Mouse (Mus musculus) midbrain, embryonic 10.5 days (tissue): ENCODE measurements around the gene Stx6. TPM values are rescaled to one million over a fixed set of nuclear protein-coding genes. Genes with fewer than 3 reads are reported as not detected.
A peak's percentile ranks its signal among the peaks of the same experiment; 100 is the strongest.

Source experiments
- DNase-seq: peaks from one replicate; pipeline ENCODE4 v3.0.0-alpha.2; 2017; ENCODE audit warnings: low spot score
- H3K27ac ChIP-seq: fragments of 300-500 bp; sonication (generic); replicated peaks from 2 replicates; pipeline ENCODE4 v1.5.1; 2016; ENCODE audit warnings: mild to moderate bottlenecking
- H3K27me3 ChIP-seq: fragments of 300-500 bp; sonication (generic); 2 replicates; pipeline ENCODE4 v1.6.1; 2016; ENCODE audit warnings: low read depth, mild to moderate bottlenecking; ENCODE audit not compliant: poor library complexity, severe bottlenecking
- H3K36me3 ChIP-seq: fragments of 300-500 bp; sonication (generic); 2 replicates; pipeline ENCODE4 v1.6.1; 2016; ENCODE audit warnings: mild to moderate bottlenecking, moderate library complexity
- H3K4me1 ChIP-seq: fragments of 300-500 bp; sonication (generic); 2 replicates; pipeline ENCODE4 v1.6.1; 2016
- H3K4me3 ChIP-seq: fragments of 300-500 bp; sonication (generic); 2 replicates; pipeline ENCODE4 v1.5.1; 2016; ENCODE audit warnings: mild to moderate bottlenecking, moderate library complexity
- H3K9me3 ChIP-seq: fragments of 300-500 bp; sonication (generic); replicated peaks from 2 replicates; pipeline ENCODE4 v1.6.1; 2016; ENCODE audit warnings: mild to moderate bottlenecking
- WGBS: fragments of 180-500 bp; shearing (Covaris S2); methylation state at CpG from one replicate; pipeline ENCODE4 v1.1.7; 2016; 5-methylcytosine and 5-hydroxymethylcytosine counted together
- polyA plus RNA-seq: library from polyadenylated mRNA; unstranded; fragments of >200 nt; fragmentation: Nextera tagmentation; extraction: Ambion mirVana; gene quantifications from 2 replicates; pipeline ENCODE4 v1.2.1, GENCODE M21; 2016

Stx6 gene
- polyA plus RNA-seq, 1 experiment from 2014 or later = 78.2 TPM

GRCm38 (mm10) chr1:155215066-155215764, 56.7 kb downstream of the Stx6 start:
- H3K4me1 ChIP-seq = peaks cover 72% of the 10 kb centered on the region
- peaks cover 21% of the 10 kb centered on the region for H3K36me3 ChIP-seq
- H3K9me3 ChIP-seq = no peaks in the 10 kb centered on the region
- H3K27me3 ChIP-seq = peaks cover 31% of the 10 kb centered on the region
- WGBS = 60% methylated on average over 9 of the region's 9 CpGs
- H3K4me3 ChIP-seq = no peak overlapping the region
- DNase-seq = no peak
- H3K27ac ChIP-seq = peak overlapping the region; percentile 89; the same call in 1 of the 2 replicates

GRCm38 (mm10) chr1:155216313-155216712, 57.8 kb downstream of the Stx6 start:
- Histone ChIP-seq H3K27ac (peak overlapping the region; percentile 64), H3K36me3 (peaks cover 28% of the 10 kb centered on the region), H3K4me3 (no peak overlapping the region), H3K4me1 (peaks cover 65% of the 10 kb centered on the region), H3K27me3 (peaks cover 23% of the 10 kb centered on the region), H3K9me3 (no peaks in the 10 kb centered on the region)
- 86% methylated on average over 11 of the region's 11 CpGs for WGBS
- DNase-seq = no peak

GRCm38 (mm10) chr1:155216844-155217243, 58.3 kb downstream of the Stx6 start:
- DNase-seq = no peak
- H3K4me3 ChIP-seq = no peak overlapping the region
- H3K27ac ChIP-seq = peak overlapping the region; percentile 64
- H3K36me3 ChIP-seq = peaks cover 32% of the 10 kb centered on the region
- H3K27me3 ChIP-seq = peaks cover 18% of the 10 kb centered on the region
- WGBS = 83% methylated on average over 6 of the region's 6 CpGs
- H3K4me1 ChIP-seq = peaks cover 64% of the 10 kb centered on the region
- H3K9me3 ChIP-seq = no peaks in the 10 kb centered on the region

- peaks cover 61% of the 10 kb centered on the region for H3K4me1 ChIP-seq
- peaks cover 32% of the 10 kb centered on the region for H3K36me3 ChIP-seq
- peak; percentile 71 for DNase-seq
- no peaks in the 10 kb centered on the region for H3K9me3 ChIP-seq
- WGBS = 54% methylated on average over 9 of the region's 9 CpGs
- H3K27ac ChIP-seq = no peak overlapping the region; the same call in 1 of the 2 replicates
- H3K27me3 ChIP-seq = peaks cover 18% of the 10 kb centered on the region
- H3K4me3 ChIP-seq = no peak overlapping the region
Measured at GRCm38 (mm10) chr1:155217865-155218541, 59.5 kb downstream of the Stx6 start.

- Histone ChIP-seq H3K4me3 (no peak overlapping the region), H3K9me3 (no peaks in the 10 kb centered on the region), H3K27ac (no peak overlapping the region), H3K36me3 (peaks cover 36% of the 10 kb centered on the region), H3K4me1 (peaks cover 60% of the 10 kb centered on the region), H3K27me3 (peaks cover 22% of the 10 kb centered on the region)
- 75% methylated on average over 5 of the region's 5 CpGs for WGBS
- no peak for DNase-seq
Measured at GRCm38 (mm10) chr1:155218924-155219323, 60.4 kb downstream of the Stx6 start.

GRCm38 (mm10) chr1:155222101-155222669, 63.7 kb downstream of the Stx6 start:
- Histone ChIP-seq H3K27me3 (0 out of 2 replicates have a peak, but pooled peaks cover 5% of the 10 kb centered on the region), H3K36me3 (peaks cover 46% of the 10 kb centered on the region), H3K4me3 (no peak overlapping the region), H3K4me1 (peaks cover 46% of the 10 kb centered on the region), H3K27ac (no peak overlapping the region; the same call in none of the 2 replicates), H3K9me3 (no peaks in the 10 kb centered on the region)
- no peak for DNase-seq
- 79% methylated on average over 11 of the region's 11 CpGs for WGBS

- Histone ChIP-seq H3K27me3 (0 out of 2 replicates have a peak, but pooled peaks cover 5% of the 10 kb centered on the region), H3K4me3 (no peak overlapping the region), H3K27ac (0 out of 2 replicates have a peak overlapping the region, but pooled peaks have one; percentile 23), H3K4me1 (peaks cover 51% of the 10 kb centered on the region), H3K9me3 (no peaks in the 10 kb centered on the region), H3K36me3 (peaks cover 37% of the 10 kb centered on the region)
- WGBS = 86% methylated on average over 6 of the region's 6 CpGs
- DNase-seq = no peak
Measured at GRCm38 (mm10) chr1:155223036-155223435, 64.5 kb downstream of the Stx6 start.

- Histone ChIP-seq H3K4me1 (peaks cover 61% of the 10 kb centered on the region), H3K27me3 (0 out of 2 replicates have a peak, but pooled peaks cover 5% of the 10 kb centered on the region), H3K4me3 (no peak overlapping the region), H3K9me3 (no peaks in the 10 kb centered on the region), H3K27ac (peak overlapping the region; percentile 67; the same call in 1 of the 2 replicates), H3K36me3 (peaks cover 35% of the 10 kb centered on the region)
- peak; percentile 88 for DNase-seq
- WGBS = 35% methylated on average over 16 of the region's 16 CpGs
Measured at GRCm38 (mm10) chr1:155223849-155224554, 65.5 kb downstream of the Stx6 start.

GRCm38 (mm10) chr1:155229464-155230411, 71.2 kb downstream of the Stx6 start:
- DNase-seq = peak; percentile 66
- Histone ChIP-seq H3K4me1 (peaks cover 84% of the 10 kb centered on the region), H3K27me3 (no peaks in the 10 kb centered on the region), H3K9me3 (no peaks in the 10 kb centered on the region), H3K4me3 (peak overlapping the region; percentile 18; the same call in 1 of the 2 replicates), H3K36me3 (peaks cover 17% of the 10 kb centered on the region), H3K27ac (peak overlapping the region; percentile 83)
- 25% methylated on average over 14 of the region's 14 CpGs for WGBS

GRCm38 (mm10) chr1:155232385-155232784, 73.9 kb downstream of the Stx6 start:
- Histone ChIP-seq H3K27ac (peak overlapping the region; percentile 86), H3K27me3 (0 out of 2 replicates have a peak, but pooled peaks cover under 1% of the 10 kb centered on the region), H3K4me3 (no peak overlapping the region), H3K4me1 (peaks cover 99% of the 10 kb centered on the region), H3K9me3 (no peaks in the 10 kb centered on the region), H3K36me3 (no peaks in the 10 kb centered on the region)
- DNase-seq = no peak
- 44% methylated on average over 12 of the region's 12 CpGs for WGBS

- 0 out of 2 replicates have a peak, but pooled peaks cover 4% of the 10 kb centered on the region for H3K27me3 ChIP-seq
- H3K36me3 ChIP-seq = no peaks in the 10 kb centered on the region
- WGBS = 70% methylated on average over 6 of the region's 6 CpGs
- DNase-seq = no peak
- no peak overlapping the region for H3K4me3 ChIP-seq
- peak overlapping the region; percentile 86 for H3K27ac ChIP-seq
- H3K9me3 ChIP-seq = no peaks in the 10 kb centered on the region
- H3K4me1 ChIP-seq = peaks cover 99% of the 10 kb centered on the region
Measured at GRCm38 (mm10) chr1:155232786-155233185, 74.3 kb downstream of the Stx6 start.
